Mouse (Mus musculus) thymus, adult 18-20 months (tissue): ENCODE data around the gene Efcab14.
A peak's percentile ranks its signal among the peaks of the same experiment; 100 is the strongest.

Source experiments
- DNase-seq, 2 experiments: peaks; one replicate each; pipeline ENCODE4 v3.0.0; 2022; ENCODE audit warnings: mixed read lengths in 2 of 2

Efcab14 gene

DNA sequence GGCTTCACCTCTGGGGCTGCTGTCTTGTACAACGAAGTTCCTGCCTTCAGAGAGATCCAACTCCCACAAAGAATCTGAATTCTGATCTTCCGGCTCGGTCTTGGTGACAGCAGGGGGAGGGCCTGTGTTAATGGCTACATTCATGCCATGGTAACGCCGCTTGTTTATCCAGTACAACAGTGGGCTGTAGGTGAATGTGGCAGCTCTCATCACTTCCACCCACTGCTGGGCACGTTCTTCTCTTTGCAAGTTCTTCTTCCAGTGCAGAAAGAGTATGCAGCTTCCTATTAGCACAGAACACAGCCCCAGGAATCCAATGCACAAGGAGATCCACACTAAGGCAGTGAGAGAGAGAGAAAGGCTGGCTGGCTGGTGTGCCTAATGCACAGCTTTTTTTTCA is 42.7 kb downstream of the Efcab14 start:
- DNase-seq: no peak

DNA sequence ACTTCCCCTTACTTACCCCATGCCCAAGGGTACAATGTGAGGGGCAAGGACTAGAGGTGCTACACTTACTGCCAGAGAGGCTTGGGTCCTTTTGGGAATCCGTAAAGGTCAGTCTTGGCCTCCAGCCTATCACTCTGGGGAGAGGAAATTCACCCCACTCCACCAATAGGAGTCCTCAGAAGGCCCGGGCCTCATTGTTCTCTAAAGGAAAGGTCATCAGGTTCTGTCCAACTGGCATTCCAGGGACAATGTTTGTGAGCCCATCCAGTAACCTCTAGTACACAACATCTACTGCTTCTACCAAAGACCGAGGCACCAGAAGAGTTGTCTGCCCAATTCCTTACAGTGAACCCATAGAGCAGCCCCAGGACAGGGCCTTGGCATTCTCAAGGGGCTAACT is 43.4 kb downstream of the Efcab14 start, which contains the start of gene Tex38:
Gene Tex38 (minus strand): TSS at position 101 of the 400 bp plus-strand sequence.
- no peak for DNase-seq

DNA sequence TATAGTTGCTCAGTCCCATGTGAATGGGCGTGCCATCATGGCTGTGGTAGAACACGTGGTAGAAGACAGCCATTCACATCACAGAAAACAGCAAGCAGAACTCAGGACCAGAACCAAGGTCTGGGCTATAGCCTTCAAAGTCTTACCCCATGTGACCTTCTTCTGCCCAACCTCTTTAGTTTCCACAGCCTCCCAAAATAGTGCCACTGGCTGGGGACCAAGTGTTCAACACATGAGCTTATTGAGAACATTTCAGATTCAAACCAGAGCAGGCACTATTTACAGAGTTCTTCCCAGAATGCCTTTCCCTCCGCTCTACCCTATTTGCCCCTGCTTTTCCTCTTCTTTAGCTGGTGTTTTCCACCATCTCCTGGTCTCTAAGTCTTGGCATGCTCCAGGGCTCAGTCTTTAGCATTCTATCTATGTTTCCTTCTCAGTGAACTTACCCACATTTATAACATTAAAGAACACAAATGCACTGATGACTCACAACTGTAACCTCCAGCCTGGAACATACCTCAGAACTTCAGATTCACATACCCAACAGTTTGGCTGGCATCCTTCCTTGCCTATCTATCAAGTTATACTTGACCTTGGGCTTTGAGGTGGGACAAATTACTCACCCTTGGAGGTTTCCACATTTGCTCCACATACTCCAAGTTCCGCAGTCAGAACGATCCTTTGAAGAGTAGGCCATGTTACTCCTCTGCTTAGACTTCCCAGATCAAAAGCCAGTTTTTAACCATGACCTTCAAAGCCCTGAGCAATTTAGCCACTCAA is 44.7 kb downstream of the Efcab14 start:
- no peak for DNase-seq

DNA sequence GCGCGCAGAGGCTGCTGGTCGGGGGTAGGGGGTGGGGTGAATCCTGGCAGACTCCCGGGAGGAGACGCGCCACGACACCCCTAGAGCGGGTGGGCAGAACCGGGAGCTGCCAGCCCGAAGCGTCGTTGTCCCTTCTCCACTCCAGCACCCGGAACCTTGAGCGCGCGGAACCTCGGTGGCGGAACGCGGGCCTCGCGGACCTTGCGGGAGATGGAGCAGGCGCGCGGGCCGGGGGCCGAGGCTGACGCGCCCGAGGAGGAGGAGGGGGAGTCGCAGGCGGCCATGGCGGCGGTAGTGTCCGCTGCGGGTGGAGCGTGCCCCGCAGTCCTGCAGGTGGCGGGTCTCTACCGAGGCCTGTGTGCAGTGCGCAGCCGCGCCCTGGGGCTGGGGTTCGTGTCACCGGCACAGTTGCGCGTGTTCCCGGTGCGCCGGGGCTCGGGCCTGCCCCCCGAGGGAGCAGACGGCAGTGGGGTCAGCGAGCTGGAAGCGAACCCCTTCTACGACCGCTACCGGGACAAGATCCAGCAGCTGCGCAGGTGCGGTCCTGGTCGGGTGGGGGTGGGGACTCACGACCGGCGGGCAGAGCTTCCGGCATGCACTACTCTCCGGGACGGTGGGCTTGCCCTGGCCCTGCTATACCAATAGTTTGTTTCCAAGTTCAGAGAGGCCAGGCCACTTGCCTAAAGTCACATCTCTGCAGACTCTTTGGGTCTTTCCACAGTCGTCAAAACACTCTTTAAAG is 47.4 kb downstream of the Efcab14 start, which contains the start of gene Atpaf1:
Gene Atpaf1 (plus strand): TSS at position 44 of the 742 bp plus-strand sequence.
- DNase-seq: peak; percentile 56 to 61

DNA sequence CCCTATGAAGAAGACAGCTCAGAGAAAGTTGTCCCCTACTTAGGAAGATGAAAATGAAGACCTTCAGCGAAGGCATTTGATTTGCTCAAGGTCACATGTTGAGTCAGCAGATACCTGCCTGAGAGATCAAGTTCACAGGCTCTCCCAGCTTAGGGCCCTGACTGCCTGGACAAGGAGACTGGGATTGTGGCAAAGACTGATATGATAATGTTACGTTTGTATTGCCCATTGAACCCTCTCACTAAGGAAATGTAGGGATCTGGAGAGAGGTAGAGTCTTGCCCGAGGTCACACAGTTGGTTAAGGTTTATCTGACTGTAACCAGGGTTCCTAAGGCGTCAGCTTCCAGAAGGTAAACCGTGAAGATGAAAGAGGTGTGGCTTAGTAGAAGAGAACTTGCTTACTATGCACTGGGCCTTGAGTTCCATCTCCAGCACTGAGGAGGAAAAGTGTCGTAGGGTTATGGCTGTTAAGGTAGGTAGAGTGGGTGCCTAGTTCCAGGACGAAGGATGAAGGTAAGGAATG is 48.0 kb downstream of the Efcab14 start:
- no peak for DNase-seq

DNA sequence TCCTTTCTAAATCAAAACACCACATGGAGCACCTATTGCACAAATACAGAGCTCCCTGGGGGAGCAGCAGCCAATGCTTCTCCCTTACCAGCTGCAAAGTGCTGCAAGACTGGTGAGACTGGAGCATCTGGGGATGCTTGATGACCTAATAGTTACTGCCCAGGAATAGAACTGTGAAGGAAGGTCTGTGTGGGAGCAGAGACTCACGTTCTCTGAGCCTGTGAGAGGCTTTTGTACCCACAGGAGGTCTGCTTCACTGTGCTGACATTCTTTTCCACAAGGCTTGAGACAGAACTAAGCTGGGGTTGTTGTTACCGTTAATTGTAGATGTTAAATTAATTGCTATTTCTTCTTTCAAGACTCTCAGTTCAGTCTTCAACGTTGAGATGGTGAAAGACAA is 53.3 kb downstream of the Efcab14 start:
- no peak for DNase-seq

DNA sequence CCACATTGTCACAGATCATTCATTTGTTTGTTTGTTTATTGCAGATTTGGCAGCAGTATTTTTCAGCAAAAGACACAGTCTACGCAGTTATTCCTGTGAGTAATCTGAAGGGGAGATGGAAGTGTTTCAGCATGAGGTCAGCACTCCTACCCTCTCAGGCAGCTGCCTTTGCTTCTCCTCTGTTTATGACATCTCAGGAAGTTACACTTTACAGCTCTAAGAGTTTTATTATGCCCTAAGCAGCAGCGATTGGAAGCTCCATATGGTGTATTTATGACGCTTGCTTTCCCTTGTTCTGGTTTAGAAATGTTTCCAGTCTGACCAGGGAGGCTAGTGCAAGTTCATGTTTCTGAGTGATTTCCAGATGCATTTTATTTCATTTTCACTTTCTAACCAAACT is 57.8 kb downstream of the Efcab14 start:
- DNase-seq: no peak

DNA sequence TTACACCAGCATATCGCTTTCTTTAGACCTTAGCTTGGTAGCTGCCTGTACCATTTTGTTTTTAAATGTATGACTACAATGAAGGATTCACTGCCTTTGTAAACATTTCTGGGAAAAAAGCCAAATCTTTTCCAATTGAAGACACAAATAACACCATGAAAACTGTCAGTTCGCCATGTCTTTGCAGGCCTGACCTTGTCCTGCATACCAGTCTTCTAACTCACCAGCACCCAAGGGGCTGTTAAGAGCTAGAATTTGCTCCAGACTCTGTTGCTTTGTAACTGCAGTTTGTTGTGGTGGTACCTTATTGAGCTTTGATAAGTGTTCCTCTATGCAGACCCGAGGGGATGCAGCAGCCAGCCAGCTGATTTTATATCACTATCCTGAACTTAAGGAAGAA is 62.4 kb downstream of the Efcab14 start:
- no peak for DNase-seq

DNA sequence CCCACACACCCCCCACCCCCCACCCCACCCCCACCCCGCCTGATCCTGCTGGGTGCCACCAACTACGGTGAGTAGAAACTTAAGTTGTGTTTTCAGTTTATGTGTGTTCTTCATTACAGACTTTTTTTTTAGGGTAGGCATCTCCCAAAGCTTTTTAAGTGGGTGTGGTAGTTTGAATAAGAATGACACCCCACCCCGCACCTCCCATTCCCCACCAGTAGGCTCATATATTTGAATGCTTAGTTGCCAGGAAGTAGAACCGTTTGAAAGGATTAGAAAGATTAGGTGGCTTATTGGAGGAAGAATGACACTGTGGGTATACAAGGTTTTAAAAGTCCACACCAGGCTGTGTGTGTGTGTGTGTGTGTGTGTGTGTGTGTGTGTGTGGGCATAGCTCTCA is 74.8 kb downstream of the Efcab14 start:
- DNase-seq: no peak

DNA sequence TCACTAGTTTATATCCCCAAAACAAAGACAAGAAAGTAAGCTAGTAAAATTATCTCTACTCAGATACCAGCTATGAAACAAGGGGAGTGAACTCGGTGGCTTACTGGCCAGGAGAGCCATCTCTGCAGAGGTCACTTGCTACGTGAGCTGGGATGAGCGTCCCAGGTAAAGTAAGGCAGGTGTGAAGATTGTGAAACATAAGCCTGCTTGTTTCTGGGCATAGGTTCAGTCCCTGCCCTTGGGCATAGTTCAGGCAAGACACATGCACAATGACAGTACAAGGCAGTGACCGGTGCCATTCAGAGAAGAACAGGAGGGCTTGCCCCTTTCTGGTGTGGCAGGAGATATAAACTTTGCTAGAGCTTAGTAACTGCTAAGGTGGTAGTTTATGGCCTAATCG is 78.1 kb downstream of the Efcab14 start:
- DNase-seq: no peak

DNA sequence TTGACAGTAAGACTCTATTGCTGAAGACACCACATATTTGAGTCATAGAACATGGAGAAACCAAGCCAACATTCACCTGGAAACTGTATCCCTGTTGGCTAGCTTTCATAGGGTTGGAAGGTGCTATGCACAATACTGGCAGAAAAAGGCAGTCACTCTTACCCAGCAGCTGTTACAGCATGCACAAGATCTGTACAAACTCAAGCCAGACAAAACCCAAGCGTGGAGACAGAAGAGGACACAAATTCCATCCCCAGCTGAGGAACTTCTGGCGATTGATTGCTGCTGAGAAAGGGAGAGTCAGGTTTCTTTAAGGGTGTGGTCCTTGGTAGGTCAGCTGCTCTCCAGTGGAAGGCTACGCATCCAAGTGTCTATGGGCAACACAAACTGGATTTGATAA is 82.7 kb downstream of the Efcab14 start:
- DNase-seq: no peak

DNA sequence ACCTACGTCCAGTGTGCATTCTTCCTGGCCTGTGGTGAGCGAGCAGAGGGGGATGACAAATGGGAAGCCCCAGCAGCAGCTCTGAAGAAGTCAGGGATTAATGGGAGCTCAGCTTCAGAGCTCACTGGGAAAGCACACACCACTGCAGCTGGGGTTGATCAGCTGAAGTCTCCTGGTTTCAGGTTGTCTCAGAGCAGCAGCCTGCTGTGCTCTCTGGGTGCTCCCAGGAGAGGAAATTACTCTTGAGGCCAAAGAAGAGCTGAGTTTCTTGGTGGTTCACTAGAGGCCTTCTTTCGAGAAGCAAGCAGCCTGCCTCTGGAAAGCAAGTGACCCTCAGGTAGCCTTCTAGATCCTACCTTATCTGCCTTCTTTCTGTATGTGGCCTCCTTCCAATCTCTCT is 83.4 kb downstream of the Efcab14 start:
- no peak for DNase-seq

DNA sequence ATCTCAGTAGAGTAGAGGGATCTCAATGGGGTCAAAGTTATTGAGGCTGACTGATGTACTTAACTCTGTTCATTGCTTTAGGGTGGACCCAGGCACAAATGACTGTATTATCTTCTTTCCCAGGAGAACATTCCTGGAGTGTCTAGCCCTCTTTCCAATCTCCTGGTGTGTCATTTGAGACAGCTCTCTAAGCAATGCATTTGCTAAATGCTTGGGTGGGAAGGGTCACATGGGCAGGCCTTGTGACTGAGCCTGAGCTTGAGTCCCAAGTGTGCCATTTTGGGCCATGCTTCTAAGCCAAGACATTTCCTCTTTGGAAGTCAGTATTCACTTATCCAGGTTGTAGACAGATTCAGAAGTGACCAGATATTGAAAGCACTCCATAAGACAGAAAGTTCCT is 83.9 kb downstream of the Efcab14 start:
- DNase-seq: no peak

DNA sequence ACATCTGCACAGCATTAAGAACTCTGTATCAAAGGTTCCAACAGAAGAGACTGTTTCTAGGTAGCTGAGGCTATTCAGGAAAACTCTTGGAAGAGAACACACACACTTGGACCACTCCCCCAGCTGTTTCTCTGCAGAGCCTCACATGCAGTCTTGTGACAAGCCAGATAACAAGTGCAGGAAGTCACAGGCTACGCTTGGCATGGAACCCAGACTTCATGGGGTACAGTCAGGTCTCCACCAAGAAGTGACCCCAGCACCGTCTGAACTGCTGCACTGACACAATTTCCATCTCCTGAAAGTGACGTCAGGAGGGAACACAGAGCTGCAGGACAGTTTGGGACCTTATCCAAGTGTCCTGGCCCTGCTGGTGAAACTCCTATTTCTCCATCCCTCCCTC is 84.4 kb downstream of the Efcab14 start:
- no peak for DNase-seq

DNA sequence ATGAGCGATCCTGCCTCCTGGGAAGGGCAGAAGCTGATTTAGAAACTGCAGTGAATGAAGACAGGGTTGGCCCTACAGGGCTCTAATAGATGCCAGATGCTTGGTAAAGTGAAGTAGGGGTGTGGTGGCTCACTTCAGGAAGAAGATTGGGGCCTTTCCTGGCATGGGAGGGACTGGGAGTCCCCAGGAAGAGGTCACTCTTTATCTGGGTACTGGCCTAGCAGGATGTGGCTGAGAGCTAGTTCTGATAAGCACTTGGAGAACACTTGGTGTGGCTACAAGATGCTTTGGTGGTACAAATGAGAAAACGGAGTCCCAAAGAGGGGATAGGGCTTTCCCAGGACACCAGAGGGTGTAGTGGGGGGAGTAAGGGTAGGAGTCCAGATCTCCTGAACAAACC is 86.6 kb downstream of the Efcab14 start:
- DNase-seq: no peak

DNA sequence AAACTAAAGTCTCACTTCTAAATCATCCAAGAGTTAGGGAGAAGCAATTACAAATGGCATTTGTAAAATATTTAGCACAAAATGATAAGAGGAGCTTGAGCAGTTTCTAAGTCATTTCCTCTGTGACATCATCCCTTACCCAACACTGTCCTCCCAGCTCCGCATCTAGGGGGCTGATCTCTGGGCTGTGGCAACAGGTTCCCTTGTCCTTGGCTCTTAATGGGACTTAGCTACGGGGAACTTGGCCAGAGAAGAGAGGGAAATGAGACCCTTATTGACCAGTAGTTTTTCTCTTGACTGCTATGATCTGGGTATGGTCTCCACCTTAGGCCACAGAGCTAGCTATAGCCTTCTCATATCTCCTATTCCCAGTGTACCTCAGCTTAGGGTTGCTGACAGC is 87.7 kb downstream of the Efcab14 start:
- no peak for DNase-seq
